Mouse (Mus musculus): ENCODE measurements around the gene Zfp87.

DNA sequence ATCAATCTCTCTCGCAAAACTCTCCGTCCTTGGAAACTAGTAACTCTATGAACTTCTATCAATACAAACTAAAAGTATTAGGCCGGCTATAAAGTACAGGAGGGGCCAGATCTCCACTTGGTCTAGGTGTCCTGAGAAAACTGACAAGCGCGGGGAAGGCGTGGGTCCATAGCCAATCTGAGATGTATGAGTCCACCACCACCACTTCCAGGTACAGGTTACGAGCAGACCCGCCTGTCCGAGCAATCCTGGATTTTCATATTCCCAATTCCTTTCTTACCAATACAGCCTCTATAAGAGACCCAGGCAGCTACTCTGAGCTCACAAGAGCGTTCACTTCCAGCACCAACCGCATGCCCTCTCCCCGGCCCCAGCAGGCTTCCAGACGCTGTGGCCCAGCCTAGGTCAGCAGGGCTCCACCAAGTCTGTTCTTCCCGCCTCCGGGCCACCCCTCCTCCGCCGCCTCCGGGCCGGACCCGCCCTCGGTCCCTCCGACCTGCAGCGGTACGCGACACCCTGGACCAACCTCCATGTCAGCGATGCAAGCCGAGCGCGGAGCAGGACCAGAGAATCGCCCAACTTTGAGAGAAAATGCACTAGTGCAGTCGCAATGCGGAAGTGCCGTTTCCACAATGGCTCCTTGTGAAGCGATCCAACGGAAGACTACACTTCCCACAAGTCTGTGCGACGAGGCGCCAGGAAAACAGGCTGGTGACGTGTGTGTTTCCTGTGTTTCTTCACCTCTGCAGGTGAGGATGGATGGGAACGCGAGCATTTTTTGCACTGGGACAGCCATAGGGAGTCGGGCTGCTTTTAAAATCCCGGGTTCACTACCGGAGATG is 26.7 kb upstream of the Zfp87 start:
- TF ChIP-seq CTCF (IDR thresholded peaks at IDR 0.05; ENCODE audit: insufficient read depth, low read length), result no peak
- TF ChIP-seq POLR2A (IDR thresholded peaks at IDR 0.05; ENCODE audit: borderline replicate concordance, extremely low read depth, low read depth, low read length), result peak; percentile 68; the same call in 1 of the 2 replicates
